In the genomic region with DNA sequence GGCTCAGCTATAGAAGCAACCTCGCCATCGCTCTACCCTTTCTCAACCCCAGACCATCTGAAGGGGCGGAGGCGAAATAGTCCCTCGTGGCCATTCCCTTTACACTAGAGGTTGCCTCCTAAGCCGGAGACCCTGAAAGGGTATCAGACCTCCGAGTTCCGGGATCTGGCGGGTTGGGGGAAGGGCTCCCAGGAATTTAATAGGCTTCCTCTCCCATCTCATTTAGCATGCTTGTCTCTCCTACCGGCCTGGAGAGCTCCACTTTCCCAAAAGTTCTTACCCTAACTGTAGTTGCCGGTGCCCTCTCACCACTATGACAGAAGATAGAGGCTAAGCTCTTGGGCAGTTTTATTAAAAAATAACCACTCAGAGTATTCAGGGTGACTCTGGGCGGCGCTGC, we compare ENCODE assay signal across 11 mouse cellular contexts. TPM values are rescaled to one million over a fixed set of nuclear protein-coding genes. Genes with fewer than 3 reads are reported as not detected.
DNase-seq lines count a peak whose midpoint lies in the region; TF ChIP-seq lines count a peak whose summit lies in the region.
"Had no signal": no experiment of that assay in that cellular context is flagged by ENCODE, and none has a peak within 500 bp of the region (broad histone marks: within the 10 kb centered on the region; RNA-seq: fewer than 3 reads in every experiment).

No protein-coding gene starts in this region.

- peaks cover 23% of the 10 kb centered on the region for H3K4me1 ChIP-seq in testis, adult 2 months (ENCODE audit: control insufficient read depth, insufficient read depth, low read length)

- no peak for TF ChIP-seq POLR2A in testis, adult 2 months (IDR thresholded peaks at IDR 0.05; ENCODE audit: control insufficient read depth, low read depth, low read length)

- H3K27ac ChIP-seq in testis, adult 2 months (ENCODE audit: control insufficient read depth, insufficient read depth, low read depth, low read length), result no peak overlapping the region; the same call in 1 of the 2 replicates

- H3K4me3 ChIP-seq in testis, adult 2 months (ENCODE audit: control insufficient read depth, low read depth, low read length), result peak overlapping the region; percentile 82
- H3K4me3 ChIP-seq: erythroblast, embryonic 14.5 days had no signal

- DNase-seq in heart, adult 11 months, result peak; percentile 61
- DNase-seq in heart, adult 8-10 months (ENCODE audit: low spot score), result no peak
- no peak for DNase-seq in testis, postnatal 14 days (ENCODE audit: low spot score)
- peak; percentile 8 for DNase-seq in mesoderm, embryonic 11.5 days (ENCODE audit: low read depth, low spot score)
- no peak for DNase-seq in ovary, adult 18-20 months (ENCODE audit: low spot score)
- no peak for DNase-seq in urinary bladder, adult 18-20 months (ENCODE audit: low spot score in 2 of 2)
- DNase-seq in cerebellum, adult 9-11 months, result no peak
- DNase-seq: kidney, adult 8-10 months had no signal

- no peak for TF ChIP-seq CTCF in testis, adult 2 months (IDR thresholded peaks at IDR 0.05; ENCODE audit: control insufficient read depth, insufficient read depth, insufficient replicate concordance, low read depth, low read length)

- H3K27me3 ChIP-seq in testis, adult 2 months (ENCODE audit: control insufficient read depth, insufficient read depth, low read length), result no peaks in the 10 kb centered on the region; the same call in 1 of the 2 replicates

- H3K36me3 ChIP-seq in testis, adult 2 months (ENCODE audit: control insufficient read depth, insufficient read depth, low read length), result no peaks in the 10 kb centered on the region; the same call in 1 of the 2 replicates

RNA-seq across cellular contexts. Expression of a gene that starts 1.0 kb away (rescaled TPM):
- not detected for total RNA-seq in heart, adult 8-10 months (2022)
- 0.57 and 1.4 TPM in 2 replicates for polyA plus RNA-seq in testis, adult 2 months (2012; rRNA removed)
- polyA plus RNA-seq: erythroblast, embryonic 14.5 days; small intestine, adult 2 months had no signal

RNA-seq across cellular contexts. Expression of a gene that starts 16.4 kb away (rescaled TPM):
- 10 to 100 TPM; 48.1 to 63.1 (median 53.9) TPM for total RNA-seq in heart, adult 8-10 months (2022)
- polyA plus RNA-seq in testis, adult 2 months (2012; rRNA removed), result 11.2 and 14.3 TPM in 2 replicates

RNA-seq across cellular contexts. Expression of a gene that starts 21.1 kb away (rescaled TPM):
- 100 to 1,000 TPM; 360 to 427 (median 392) TPM for total RNA-seq in heart, adult 8-10 months (2022)
- polyA plus RNA-seq in testis, adult 2 months (2012; rRNA removed), result 9.8 and 11.1 TPM in 2 replicates
- polyA plus RNA-seq: erythroblast, embryonic 14.5 days; small intestine, adult 2 months had no signal

RNA-seq across cellular contexts. Expression of a gene that starts 29.6 kb away (rescaled TPM):
- total RNA-seq in heart, adult 8-10 months (2022), result under 1 TPM in 1 of 4 experiments, not detected in 3; 0.16 TPM
- polyA plus RNA-seq in testis, adult 2 months (2012; rRNA removed), result 311 and 315 TPM in 2 replicates
- polyA plus RNA-seq: erythroblast, embryonic 14.5 days had no signal

RNA-seq across cellular contexts. Expression of a gene that starts 31.6 kb away (rescaled TPM):
- not detected for total RNA-seq in heart, adult 8-10 months (2022)
- polyA plus RNA-seq in testis, adult 2 months (2012; rRNA removed), result 172 and 183 TPM in 2 replicates
- polyA plus RNA-seq: erythroblast, embryonic 14.5 days; small intestine, adult 2 months had no signal

Comparison
In these comparisons a context has a peak if more than half of its experiments do, and no peak if none do; other contexts are left out.
1. DNase-seq: peak in heart, adult 11 months (single experiment) and mesoderm, embryonic 11.5 days (single experiment); none in heart, adult 8-10 months (single experiment), testis, postnatal 14 days (single experiment), ovary, adult 18-20 months (single experiment), urinary bladder, adult 18-20 months (0 of 2) and cerebellum, adult 9-11 months (single experiment).